Mouse (Mus musculus) kidney, embryonic 14.5 days (tissue): ENCODE data around the gene Wdr31. TPM values are rescaled to one million over a fixed set of nuclear protein-coding genes. Genes with fewer than 3 reads are reported as not detected.

Source experiments
- ATAC-seq: fragments of 200-750 bp; cut with Nextera tagmentation; 2 replicates; pipeline ENCODE4 v1.8.0; 2017; ENCODE audit warnings: moderate number of reproducible peaks, mild to moderate bottlenecking, moderate TSS enrichment, moderate library complexity; ENCODE audit not compliant: low FRiP score, low TSS enrichment
- H3K27ac ChIP-seq: fragments of 300-500 bp; sonication (generic); 2 replicates; pipeline ENCODE4 v1.5.1; 2014; ENCODE audit warnings: low read depth, mild to moderate bottlenecking, low read length, moderate library complexity, mixed read lengths
- H3K27me3 ChIP-seq: fragments of 300-500 bp; sonication (generic); 2 replicates; pipeline ENCODE4 v1.6.1; 2014; ENCODE audit warnings: mild to moderate bottlenecking, low read length; ENCODE audit not compliant: control insufficient read depth, insufficient read depth
- H3K36me3 ChIP-seq: fragments of 300-500 bp; sonication (generic); 2 replicates; pipeline ENCODE4 v1.6.1; 2014; ENCODE audit warnings: low read length, mixed read lengths; ENCODE audit not compliant: control insufficient read depth, insufficient read depth
- H3K4me1 ChIP-seq: fragments of 300-500 bp; sonication (generic); 2 replicates; pipeline ENCODE4 v1.6.1; 2014; ENCODE audit warnings: low read length, mixed read lengths; ENCODE audit not compliant: control insufficient read depth, insufficient read depth
- H3K4me2 ChIP-seq: fragments of 300-500 bp; sonication (generic); replicated peaks from 2 replicates; pipeline ENCODE4 v1.6.1; 2014; ENCODE audit warnings: low read depth, mild to moderate bottlenecking, low read length
- H3K4me3 ChIP-seq: fragments of 300-500 bp; sonication (generic); 2 replicates; pipeline ENCODE4 v1.5.1; 2014; ENCODE audit warnings: mild to moderate bottlenecking, low read length
- H3K9ac ChIP-seq: fragments of 300-500 bp; sonication (generic); 2 replicates; pipeline ENCODE4 v1.6.1; 2014; ENCODE audit warnings: low read depth, mild to moderate bottlenecking, low read length, moderate library complexity
- H3K9me3 ChIP-seq: fragments of 300-500 bp; sonication (generic); 2 replicates; pipeline ENCODE4 v1.6.1; 2016; ENCODE audit warnings: low read length; ENCODE audit not compliant: control insufficient read depth
- WGBS: fragments of 180-500 bp; shearing (Covaris S2); extraction: QIAGEN DNeasy Blood & Tissue Kit; methylation state at CpG from one replicate; pipeline ENCODE4 v1.1.7; 2014; 5-methylcytosine and 5-hydroxymethylcytosine counted together
- polyA plus RNA-seq: library from polyadenylated mRNA; unstranded; fragments of >200 nt; fragmentation: Nextera tagmentation; extraction: Ambion mirVana; gene quantifications from 2 replicates; pipeline ENCODE4 v1.2.1, GENCODE M21; 2014

Wdr31 gene
- polyA plus RNA-seq, 1 experiment from 2014 or later: 12.6 TPM

GRCm38 (mm10) chr4:62515490-62515889 lies 44.8 kb upstream of the Wdr31 start:
- no peak for ATAC-seq
- Histone ChIP-seq H3K4me1 (peaks cover 38% of the 10 kb centered on the region), H3K4me2 (no peak overlapping the region), H3K9ac (no peak overlapping the region), H3K27ac (no peak overlapping the region), H3K36me3 (peaks cover 37% of the 10 kb centered on the region), H3K4me3 (no peak overlapping the region), H3K9me3 (no peaks in the 10 kb centered on the region), H3K27me3 (no peaks in the 10 kb centered on the region)
- WGBS: 74% methylated on average over 3 of the region's 3 CpGs

- no peaks in the 10 kb centered on the region for H3K9me3 ChIP-seq
- 91% methylated on average over 7 of the region's 7 CpGs for WGBS
- no peak for ATAC-seq
- H3K4me3 ChIP-seq: no peak overlapping the region
- no peak overlapping the region for H3K27ac ChIP-seq
- no peak overlapping the region for H3K9ac ChIP-seq
- H3K4me2 ChIP-seq: no peak overlapping the region
- H3K4me1 ChIP-seq: peaks cover 38% of the 10 kb centered on the region
- no peaks in the 10 kb centered on the region for H3K27me3 ChIP-seq
- peaks cover 42% of the 10 kb centered on the region for H3K36me3 ChIP-seq
Observed at GRCm38 (mm10) chr4:62514995-62515394, 44.3 kb upstream of the Wdr31 start.

DNA sequence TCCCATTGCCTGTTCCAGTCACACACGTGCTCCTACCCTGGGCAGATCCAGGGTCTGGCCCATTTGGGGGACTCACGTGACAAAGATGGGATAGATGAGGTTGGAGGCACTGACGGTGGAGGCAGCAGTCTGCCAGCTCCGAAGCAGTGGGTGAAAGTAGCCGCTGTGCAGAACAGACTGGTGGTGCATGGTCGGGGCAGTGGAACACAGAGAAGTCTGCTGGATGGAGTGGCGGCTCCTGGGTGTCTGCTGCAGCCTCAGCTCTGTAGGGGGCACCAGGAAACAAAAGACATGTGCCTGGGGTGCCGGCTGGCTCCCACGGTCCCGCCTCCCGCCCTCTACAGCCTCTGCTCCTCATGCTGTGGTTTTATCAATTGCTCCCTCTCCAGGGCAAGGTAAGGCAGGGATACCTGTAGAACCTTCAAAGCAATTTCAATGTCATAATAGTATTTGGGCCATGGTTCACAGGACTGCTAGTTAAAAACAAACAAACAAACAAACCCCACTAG lies 43.4 kb upstream of the Wdr31 start:
- peaks cover 37% of the 10 kb centered on the region for H3K4me1 ChIP-seq
- H3K27ac ChIP-seq: no peak overlapping the region
- peaks cover 51% of the 10 kb centered on the region for H3K36me3 ChIP-seq
- ATAC-seq: no peak; the same call in 1 of the 2 replicates
- no peaks in the 10 kb centered on the region for H3K9me3 ChIP-seq
- H3K27me3 ChIP-seq: no peaks in the 10 kb centered on the region
- H3K4me3 ChIP-seq: no peak overlapping the region
- no peak overlapping the region for H3K9ac ChIP-seq
- H3K4me2 ChIP-seq: no peak overlapping the region
- WGBS: 58% methylated on average over 11 of the region's 11 CpGs

DNA sequence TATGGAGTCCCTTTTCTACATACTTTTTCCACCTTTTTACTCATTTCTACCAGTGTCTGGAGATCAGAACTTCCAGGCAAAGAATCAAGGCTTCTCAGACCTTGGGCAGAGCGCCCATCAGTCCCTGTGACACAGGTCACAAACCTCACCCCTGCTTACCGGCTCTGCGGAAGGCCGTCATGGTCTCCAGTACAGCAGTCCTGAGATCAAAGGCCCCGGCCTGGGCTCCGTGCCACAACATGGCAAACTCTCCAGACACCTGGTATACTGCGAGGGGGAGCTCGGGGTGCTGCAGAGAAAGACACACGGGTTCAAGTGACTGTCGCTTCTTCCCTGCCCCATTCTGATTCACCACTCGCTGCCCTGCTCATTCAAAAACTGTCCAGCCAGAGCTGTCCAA lies 39.2 kb upstream of the Wdr31 start:
- Histone ChIP-seq H3K9ac (no peak overlapping the region), H3K36me3 (peaks cover 69% of the 10 kb centered on the region), H3K9me3 (no peaks in the 10 kb centered on the region), H3K4me3 (no peak overlapping the region), H3K27me3 (no peaks in the 10 kb centered on the region), H3K4me2 (no peak overlapping the region), H3K27ac (no peak overlapping the region), H3K4me1 (0 out of 2 replicates have a peak, but pooled peaks cover 3% of the 10 kb centered on the region)
- WGBS: 92% methylated on average over 11 of the region's 11 CpGs
- no peak for ATAC-seq

GRCm38 (mm10) chr4:62508839-62509238 lies 38.1 kb upstream of the Wdr31 start:
- no peak for ATAC-seq
- H3K36me3 ChIP-seq: peaks cover 66% of the 10 kb centered on the region
- H3K27ac ChIP-seq: no peak overlapping the region
- no peaks in the 10 kb centered on the region for H3K27me3 ChIP-seq
- H3K4me1 ChIP-seq: 0 out of 2 replicates have a peak, but pooled peaks cover under 1% of the 10 kb centered on the region
- 90% methylated on average over 5 of the region's 5 CpGs for WGBS
- no peak overlapping the region for H3K9ac ChIP-seq
- H3K9me3 ChIP-seq: no peaks in the 10 kb centered on the region
- H3K4me3 ChIP-seq: no peak overlapping the region
- H3K4me2 ChIP-seq: no peak overlapping the region

- H3K36me3 ChIP-seq: peaks cover 46% of the 10 kb centered on the region
- WGBS: 54% methylated on average over 2 of the region's 2 CpGs
- no peak overlapping the region for H3K27ac ChIP-seq
- no peak overlapping the region for H3K4me2 ChIP-seq
- H3K9me3 ChIP-seq: no peaks in the 10 kb centered on the region
- H3K4me3 ChIP-seq: no peak overlapping the region
- no peak overlapping the region for H3K9ac ChIP-seq
- H3K4me1 ChIP-seq: no peaks in the 10 kb centered on the region
- no peaks in the 10 kb centered on the region for H3K27me3 ChIP-seq
- no peak for ATAC-seq
Observed at GRCm38 (mm10) chr4:62506798-62507197, 36.1 kb upstream of the Wdr31 start.

DNA sequence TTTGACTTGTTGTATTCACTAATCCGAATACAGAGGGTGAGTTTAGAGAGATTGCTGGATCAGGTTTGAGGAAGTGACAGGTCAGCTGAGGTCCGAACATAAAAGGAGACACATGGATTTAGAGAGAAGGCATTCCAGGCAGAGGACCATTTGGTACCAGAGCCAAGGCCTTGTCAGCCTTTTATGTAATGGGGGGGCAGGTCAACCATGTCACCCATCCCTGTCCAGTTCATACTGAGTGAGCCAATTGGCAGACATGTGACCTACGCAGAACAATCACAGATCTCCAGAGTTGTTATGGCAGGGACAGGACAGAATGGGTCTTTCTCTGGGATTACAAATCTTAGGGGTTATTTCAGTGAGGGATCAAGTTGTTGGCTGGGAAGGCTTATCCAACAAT lies 35.3 kb upstream of the Wdr31 start:
- H3K9me3 ChIP-seq: no peaks in the 10 kb centered on the region
- no peak overlapping the region for H3K4me2 ChIP-seq
- H3K4me1 ChIP-seq: peaks cover 3% of the 10 kb centered on the region; the same call in 1 of the 2 replicates
- no peak overlapping the region for H3K27ac ChIP-seq
- H3K27me3 ChIP-seq: no peaks in the 10 kb centered on the region
- WGBS: 76% methylated on average over 3 of the region's 3 CpGs
- no peak for ATAC-seq
- H3K36me3 ChIP-seq: peaks cover 37% of the 10 kb centered on the region
- H3K9ac ChIP-seq: no peak overlapping the region
- H3K4me3 ChIP-seq: no peak overlapping the region

DNA sequence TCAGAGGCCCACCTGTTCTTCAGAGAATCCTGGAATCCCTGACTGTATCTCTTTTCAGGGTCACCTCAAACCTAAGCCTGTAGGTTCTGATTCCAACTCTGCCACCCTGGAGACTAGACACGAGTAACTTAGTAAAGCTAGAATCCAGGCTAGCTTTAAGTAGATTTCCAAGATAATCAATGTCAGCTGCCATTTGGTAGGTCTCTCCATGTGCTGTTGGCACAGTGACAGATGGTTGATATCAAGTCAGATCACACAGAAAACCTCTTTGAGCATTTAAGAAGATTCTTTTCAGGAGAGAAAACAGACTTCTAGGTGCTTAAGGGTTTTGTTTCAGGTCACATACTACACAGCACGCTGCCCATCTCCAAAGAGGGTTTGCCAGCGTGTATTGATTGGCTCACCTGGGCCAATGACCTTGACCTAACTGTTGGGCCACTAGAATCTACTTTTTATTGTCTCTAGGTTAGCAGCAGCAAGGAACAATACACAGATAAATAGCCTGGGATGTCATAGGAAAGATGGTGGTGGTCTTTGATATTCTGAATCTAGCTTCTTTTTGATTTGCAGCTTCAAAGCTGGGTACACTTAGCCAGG lies 32.8 kb upstream of the Wdr31 start, which contains the start of gene Hdhd3:
Gene Hdhd3, minus strand, starts transcription at position 94 of the 597 bp plus-strand sequence.
- Histone ChIP-seq H3K4me3 (peak within 1 kb of the TSS; percentile 85), H3K4me1 (peaks cover 3% of the 10 kb centered on the region; the same call in 1 of the 2 replicates), H3K27me3 (no peaks in the 10 kb centered on the region), H3K36me3 (peaks cover 19% of the 10 kb centered on the region), H3K27ac (peak within 1 kb of the TSS; percentile 56), H3K9ac (peak within 1 kb of the TSS; percentile 76), H3K9me3 (no peaks in the 10 kb centered on the region), H3K4me2 (peak within 1 kb of the TSS; percentile 72)
- 84% methylated on average over 3 of the region's 3 CpGs for WGBS
- ATAC-seq: no peak

- no peaks in the 10 kb centered on the region for H3K27me3 ChIP-seq
- WGBS: 63% methylated on average over 7 of the region's 7 CpGs
- H3K27ac ChIP-seq: no peak overlapping the region
- no peak overlapping the region for H3K4me2 ChIP-seq
- no peaks in the 10 kb centered on the region for H3K9me3 ChIP-seq
- H3K36me3 ChIP-seq: peaks cover 14% of the 10 kb centered on the region; the same call in 1 of the 2 replicates
- ATAC-seq: no peak
- H3K4me1 ChIP-seq: peaks cover 3% of the 10 kb centered on the region; the same call in 1 of the 2 replicates
- no peak overlapping the region for H3K9ac ChIP-seq
- H3K4me3 ChIP-seq: no peak overlapping the region
Observed at GRCm38 (mm10) chr4:62502969-62503368, 32.3 kb upstream of the Wdr31 start.
